Mouse (Mus musculus) liver, embryonic 13.5 days (tissue): ENCODE results near the gene Adgrg5. TPM values are rescaled to one million over a fixed set of nuclear protein-coding genes. Genes with fewer than 3 reads are reported as not detected.

Source experiments
- ATAC-seq: fragments of 200-750 bp; cut with Nextera tagmentation; 2 replicates; pipeline ENCODE4 v1.8.0; 2017; ENCODE audit warnings: low read depth, mild to moderate bottlenecking, moderate number of reproducible peaks, moderate library complexity
- DNase-seq: peaks from one replicate; pipeline ENCODE4 v3.0.0; 2022
- H3K27ac ChIP-seq: fragments of 300-500 bp; sonication (generic); 2 replicates; pipeline ENCODE4 v1.5.1; 2015; ENCODE audit warnings: moderate library complexity, mild to moderate bottlenecking, inconsistent platforms
- H3K27me3 ChIP-seq: fragments of 300-500 bp; sonication (generic); 2 replicates; pipeline ENCODE4 v1.6.1; 2015; ENCODE audit warnings: mild to moderate bottlenecking, inconsistent platforms
- H3K36me3 ChIP-seq: fragments of 300-500 bp; sonication (generic); 2 replicates; pipeline ENCODE4 v1.6.1; 2015; ENCODE audit warnings: mild to moderate bottlenecking, inconsistent platforms
- H3K4me1 ChIP-seq: fragments of 300-500 bp; sonication (generic); replicated peaks from 2 replicates; pipeline ENCODE4 v1.6.1; 2015; ENCODE audit warnings: inconsistent platforms
- H3K4me2 ChIP-seq: fragments of 300-500 bp; sonication (generic); 2 replicates; pipeline ENCODE4 v1.6.1; 2015; ENCODE audit warnings: inconsistent platforms, mild to moderate bottlenecking, moderate library complexity
- H3K4me3 ChIP-seq: fragments of 300-500 bp; sonication (generic); replicated peaks from 2 replicates; pipeline ENCODE4 v1.5.1; 2015; ENCODE audit warnings: mild to moderate bottlenecking, inconsistent platforms
- H3K9ac ChIP-seq: fragments of 300-500 bp; sonication (generic); 2 replicates; pipeline ENCODE4 v1.6.1; 2015; ENCODE audit warnings: mild to moderate bottlenecking, inconsistent platforms
- H3K9me3 ChIP-seq: fragments of 300-500 bp; sonication (generic); replicated peaks from 2 replicates; pipeline ENCODE4 v1.6.1; 2016; ENCODE audit warnings: inconsistent platforms
- WGBS: fragments of 180-500 bp; shearing (Covaris S2); methylation state at CpG from one replicate; pipeline ENCODE4 v1.1.7; 2015; ENCODE audit not compliant: insufficient replicate concordance; 5-methylcytosine and 5-hydroxymethylcytosine counted together
- polyA plus RNA-seq: library from polyadenylated mRNA; unstranded; fragments of >200 nt; fragmentation: Nextera tagmentation; extraction: Ambion mirVana; gene quantifications from 2 replicates; pipeline ENCODE4 v1.2.1, GENCODE M21; 2015

The Adgrg5 gene
- polyA plus RNA-seq, 1 experiment from 2014 or later = 0.43 TPM

- WGBS = 13% methylated on average over 5 of the region's 5 CpGs
- H3K4me2 ChIP-seq = peak overlapping the region; percentile 73
- no peaks in the 10 kb centered on the region for H3K36me3 ChIP-seq
- ATAC-seq = 0 out of 2 replicates have a peak, but pooled peaks have one; percentile 14
- H3K27me3 ChIP-seq = no peaks in the 10 kb centered on the region
- H3K9ac ChIP-seq = peak overlapping the region; percentile 62
- no peak for DNase-seq
- H3K27ac ChIP-seq = peak overlapping the region; percentile 98
- H3K4me1 ChIP-seq = peaks cover 66% of the 10 kb centered on the region
- no peaks in the 10 kb centered on the region for H3K9me3 ChIP-seq
- peak overlapping the region; percentile 27 for H3K4me3 ChIP-seq
Observed at GRCm38 (mm10) chr8:94901031-94901430, 22.5 kb upstream of the Adgrg5 start.

- WGBS = 80% methylated on average over 12 of the region's 12 CpGs
- ATAC-seq (no peak), DNase-seq (no peak)
- no peaks in the 10 kb centered on the region for H3K9me3 ChIP-seq
- H3K27ac ChIP-seq = no peak overlapping the region
- H3K27me3 ChIP-seq = no peaks in the 10 kb centered on the region
- no peak overlapping the region for H3K4me2 ChIP-seq
- H3K36me3 ChIP-seq = peaks cover 6% of the 10 kb centered on the region; the same call in 1 of the 2 replicates
- H3K4me3 ChIP-seq = no peak overlapping the region
- H3K9ac ChIP-seq = no peak overlapping the region
- H3K4me1 ChIP-seq = peaks cover 45% of the 10 kb centered on the region
Observed at GRCm38 (mm10) chr8:94903709-94904108, 19.8 kb upstream of the Adgrg5 start.

GRCm38 (mm10) chr8:94904450-94905175 lies 18.9 kb upstream of the Adgrg5 start:
- Histone ChIP-seq H3K9me3 (no peaks in the 10 kb centered on the region), H3K9ac (no peak overlapping the region), H3K27ac (peak overlapping the region; percentile 53; the same call in 1 of the 2 replicates), H3K27me3 (no peaks in the 10 kb centered on the region), H3K36me3 (peaks cover 6% of the 10 kb centered on the region; the same call in 1 of the 2 replicates), H3K4me2 (no peak overlapping the region), H3K4me1 (peaks cover 44% of the 10 kb centered on the region), H3K4me3 (no peak overlapping the region)
- ATAC-seq (no peak), DNase-seq (no peak)
- 76% methylated on average over 12 of the region's 12 CpGs for WGBS

DNA sequence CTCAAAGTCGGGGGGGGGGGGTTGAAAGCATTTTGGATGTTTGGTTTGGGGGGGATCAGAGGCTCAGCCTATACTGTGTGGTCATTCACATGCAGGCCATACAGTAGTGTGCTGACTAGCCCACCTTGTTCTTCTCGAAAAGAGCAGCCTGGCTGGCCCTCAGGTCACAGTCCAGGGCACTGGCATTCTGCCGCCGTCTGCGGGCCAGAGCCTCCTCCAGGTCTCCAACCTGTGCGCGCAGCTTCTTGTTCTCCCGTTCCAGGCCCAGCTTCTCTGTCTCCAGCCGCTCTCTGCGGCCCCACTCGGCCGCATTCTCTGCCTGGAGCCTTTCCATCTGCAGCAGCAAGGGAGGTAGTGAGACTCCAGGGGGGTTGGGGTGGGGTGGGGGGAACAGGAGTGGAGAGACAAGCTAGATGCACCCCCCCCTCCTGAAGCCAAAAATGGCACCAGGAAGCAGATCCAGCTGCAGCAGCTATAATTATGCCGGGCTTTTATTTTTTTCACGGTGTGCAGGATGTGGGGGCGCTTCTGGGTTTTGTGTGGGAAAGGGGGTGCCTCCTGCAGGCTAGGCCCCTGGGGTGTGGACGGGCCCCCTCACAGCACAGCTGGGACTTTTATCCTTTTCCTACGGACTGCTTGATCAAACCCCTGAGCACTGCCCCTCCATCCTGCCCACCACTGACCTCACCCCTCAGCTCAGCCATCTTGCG lies 15.7 kb upstream of the Adgrg5 start:
- H3K4me2 ChIP-seq = no peak overlapping the region
- 0 out of 2 replicates have a peak overlapping the region, but pooled peaks have one; percentile 2 for H3K27ac ChIP-seq
- H3K4me1 ChIP-seq = peaks cover 15% of the 10 kb centered on the region
- no peak overlapping the region for H3K9ac ChIP-seq
- H3K36me3 ChIP-seq = peaks cover 6% of the 10 kb centered on the region; the same call in 1 of the 2 replicates
- WGBS = 83% methylated on average over 18 of the region's 18 CpGs
- DNase-seq = no peak
- ATAC-seq = no peak
- H3K27me3 ChIP-seq = peaks cover 13% of the 10 kb centered on the region
- H3K9me3 ChIP-seq = no peaks in the 10 kb centered on the region
- H3K4me3 ChIP-seq = no peak overlapping the region

DNA sequence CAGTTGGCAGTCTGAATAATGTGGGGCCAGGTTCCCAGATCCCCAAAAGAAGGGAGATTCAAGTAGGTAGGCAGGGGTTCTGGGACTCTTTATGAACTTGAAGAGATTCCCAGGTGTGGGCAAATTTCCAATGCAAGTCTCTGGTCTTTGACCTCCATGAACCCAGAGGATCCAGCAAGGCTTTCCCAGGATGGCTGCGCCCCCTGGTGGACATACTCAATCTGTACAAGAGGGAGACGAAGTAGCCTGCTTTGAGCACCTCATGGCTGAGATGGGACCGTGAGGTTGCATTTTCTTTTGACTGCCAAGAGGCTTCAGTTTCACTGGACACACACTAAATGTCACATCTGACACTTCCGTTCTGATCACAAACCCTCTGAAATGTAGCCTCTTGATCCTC lies 14.6 kb upstream of the Adgrg5 start:
- WGBS = 6% methylated on average over 4 of the region's 4 CpGs
- peak; percentile 75 for ATAC-seq
- Histone ChIP-seq H3K9ac (0 out of 2 replicates have a peak overlapping the region, but pooled peaks have one; percentile 22), H3K4me2 (no peak overlapping the region), H3K36me3 (peaks cover 6% of the 10 kb centered on the region; the same call in 1 of the 2 replicates), H3K9me3 (no peaks in the 10 kb centered on the region), H3K4me3 (no peak overlapping the region), H3K27me3 (peaks cover 24% of the 10 kb centered on the region), H3K27ac (peak overlapping the region; percentile 48), H3K4me1 (peaks cover 26% of the 10 kb centered on the region)
- DNase-seq = peak; percentile 79

- DNase-seq (peak; percentile 49), ATAC-seq (peak; percentile 26; the same call in 1 of the 2 replicates)
- Histone ChIP-seq H3K4me1 (peaks cover 58% of the 10 kb centered on the region), H3K27ac (no peak overlapping the region), H3K9ac (no peak overlapping the region), H3K9me3 (no peaks in the 10 kb centered on the region), H3K27me3 (peaks cover 48% of the 10 kb centered on the region), H3K4me3 (peak overlapping the region; percentile 30), H3K4me2 (peak overlapping the region; percentile 58), H3K36me3 (no peaks in the 10 kb centered on the region; the same call in 1 of the 2 replicates)
- 38% methylated on average over 77 of the region's 77 CpGs for WGBS
Observed at GRCm38 (mm10) chr8:94913061-94913660, 10.3 kb upstream of the Adgrg5 start.

DNA sequence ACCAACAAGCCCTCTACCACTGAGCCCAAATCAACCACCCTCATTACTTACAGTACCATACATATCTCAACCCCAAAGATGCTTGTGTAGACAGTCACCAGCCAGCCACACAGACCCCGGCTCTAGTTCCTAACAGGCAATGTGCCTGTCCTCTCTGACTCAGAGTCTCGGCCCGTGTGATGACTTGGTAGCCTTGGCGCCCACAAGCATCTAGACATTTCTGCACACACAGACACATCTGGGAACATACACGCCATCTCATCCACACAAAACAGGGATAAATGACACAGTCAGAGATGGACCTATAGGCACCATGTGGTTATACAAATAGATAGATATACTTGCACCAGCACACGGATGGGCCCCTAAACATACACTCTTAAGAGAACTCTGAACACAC lies 9.2 kb upstream of the Adgrg5 start:
- Histone ChIP-seq H3K4me2 (no peak overlapping the region), H3K4me1 (peaks cover 58% of the 10 kb centered on the region), H3K27me3 (peaks cover 52% of the 10 kb centered on the region), H3K9me3 (no peaks in the 10 kb centered on the region), H3K9ac (no peak overlapping the region), H3K4me3 (no peak overlapping the region), H3K27ac (no peak overlapping the region), H3K36me3 (no peaks in the 10 kb centered on the region)
- DNase-seq = no peak
- no peak for ATAC-seq
- WGBS = 73% methylated on average over 6 of the region's 6 CpGs

DNA sequence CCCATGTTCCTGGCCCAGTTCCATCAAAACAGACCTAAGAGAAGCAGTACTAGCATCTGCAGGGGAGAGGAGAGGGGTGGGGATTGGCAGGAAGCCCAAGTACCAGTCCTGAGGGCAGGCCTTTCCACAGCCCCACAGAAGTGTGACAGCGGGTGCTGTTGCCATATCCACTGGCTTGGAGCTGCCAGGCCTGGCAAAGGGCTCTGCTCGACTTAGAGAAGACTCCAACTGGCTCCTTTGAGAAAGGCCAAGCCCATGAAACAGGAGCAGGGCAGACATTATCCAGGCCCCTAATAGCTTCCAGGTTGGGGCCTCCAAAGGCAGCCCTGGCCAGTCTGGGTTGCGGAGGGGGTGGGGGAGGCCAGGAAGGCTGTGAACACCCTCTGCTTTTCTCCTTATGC lies 8.8 kb upstream of the Adgrg5 start:
- ATAC-seq = no peak
- DNase-seq = no peak
- 75% methylated on average over 3 of the region's 3 CpGs for WGBS
- Histone ChIP-seq H3K9me3 (no peaks in the 10 kb centered on the region), H3K4me1 (peaks cover 60% of the 10 kb centered on the region), H3K4me2 (no peak overlapping the region), H3K9ac (no peak overlapping the region), H3K36me3 (no peaks in the 10 kb centered on the region), H3K27me3 (peaks cover 52% of the 10 kb centered on the region), H3K27ac (no peak overlapping the region), H3K4me3 (no peak overlapping the region)

GRCm38 (mm10) chr8:94916311-94916959 lies 7.1 kb upstream of the Adgrg5 start:
- peaks cover 50% of the 10 kb centered on the region for H3K27me3 ChIP-seq
- ATAC-seq (no peak), DNase-seq (no peak)
- 28% methylated on average over 9 of the region's 9 CpGs for WGBS
- peak overlapping the region; percentile 72 for H3K4me3 ChIP-seq
- H3K4me1 ChIP-seq = peaks cover 69% of the 10 kb centered on the region
- no peaks in the 10 kb centered on the region for H3K9me3 ChIP-seq
- peak overlapping the region; percentile 96 for H3K4me2 ChIP-seq
- peak overlapping the region; percentile 77 for H3K9ac ChIP-seq
- H3K27ac ChIP-seq = no peak overlapping the region
- no peaks in the 10 kb centered on the region for H3K36me3 ChIP-seq

GRCm38 (mm10) chr8:94916960-94917324 lies 6.6 kb upstream of the Adgrg5 start:
- Histone ChIP-seq H3K9me3 (no peaks in the 10 kb centered on the region), H3K4me3 (peak overlapping the region; percentile 72), H3K27ac (no peak overlapping the region), H3K36me3 (no peaks in the 10 kb centered on the region), H3K9ac (peak overlapping the region; percentile 77), H3K4me1 (peaks cover 73% of the 10 kb centered on the region), H3K4me2 (peak overlapping the region; percentile 96), H3K27me3 (peaks cover 47% of the 10 kb centered on the region)
- WGBS = 6% methylated on average over 10 of the region's 10 CpGs
- ATAC-seq = peak; percentile 1; the same call in 1 of the 2 replicates
- no peak for DNase-seq

DNA sequence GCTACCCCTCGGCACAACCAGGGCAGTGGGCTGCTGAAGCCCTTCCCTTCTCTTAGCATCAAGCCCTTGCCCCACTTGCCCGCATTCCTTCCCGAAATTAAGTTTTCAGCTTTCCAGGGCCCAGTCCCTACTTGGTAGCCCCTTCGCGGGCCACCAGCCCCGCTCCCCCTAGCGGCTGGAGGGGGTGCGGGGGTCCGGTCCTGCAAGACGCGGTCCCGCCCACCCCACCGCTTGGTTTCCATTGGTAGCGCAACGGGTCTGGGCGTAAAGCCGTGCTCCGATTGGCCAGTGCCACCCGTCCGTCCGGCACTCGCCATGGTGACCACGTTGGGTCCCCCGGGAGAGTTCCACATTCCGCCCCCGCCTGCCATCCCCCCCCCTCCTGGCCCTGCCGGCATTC lies 6.1 kb upstream of the Adgrg5 start:
- under 1% methylated on average over 27 of the region's 27 CpGs for WGBS
- ATAC-seq = peak; percentile 85

More for the DNA sequence above, 6.1 kb upstream of the Adgrg5 start:
- peak overlapping the region; percentile 39 for H3K27ac ChIP-seq
- H3K27me3 ChIP-seq = peaks cover 43% of the 10 kb centered on the region
- peaks cover 77% of the 10 kb centered on the region for H3K4me1 ChIP-seq
- peak overlapping the region; percentile 77 for H3K9ac ChIP-seq
- peak overlapping the region; percentile 72 for H3K4me3 ChIP-seq
- peak; percentile 80 for DNase-seq
- peak overlapping the region; percentile 96 for H3K4me2 ChIP-seq
- H3K9me3 ChIP-seq = no peaks in the 10 kb centered on the region
- no peaks in the 10 kb centered on the region for H3K36me3 ChIP-seq
